Mouse (Mus musculus) CH12.LX (cell line): ENCODE data around the gene Zdhhc12. TPM values are rescaled to one million over a fixed set of nuclear protein-coding genes. Genes with fewer than 3 reads are reported as not detected.

Experiments used
- DNase-seq: peaks from one replicate; pipeline ENCODE4 v3.0.0-alpha.2; 2013; ENCODE audit errors: extremely low read depth
- H3K27ac ChIP-seq: 2 replicates; pipeline ENCODE4 v1.5.1; 2012; ENCODE audit warnings: low read depth, mild to moderate bottlenecking, control low read depth, moderate library complexity; ENCODE audit not compliant: insufficient read depth
- H3K27me3 ChIP-seq: replicated peaks from 2 replicates; pipeline ENCODE3; 2012; ENCODE audit warnings: inconsistent platforms
- H3K36me3 ChIP-seq, 2 experiments: replicated peaks in 1 of 2; 2 replicates each; pipeline versions ENCODE3 to v1.6.1; 2012; ENCODE audit warnings: inconsistent platforms in 1 of 2, low read length in 1 of 2, mild to moderate bottlenecking in 1 of 2, mixed read lengths in 1 of 2, moderate library complexity in 1 of 2; ENCODE audit not compliant: control insufficient read depth in 1 of 2, insufficient read depth in 1 of 2
- H3K4me1 ChIP-seq, 2 experiments: 2 replicates each; pipeline ENCODE4 v1.6.1; 2012; ENCODE audit warnings: inconsistent platforms in 1 of 2, moderate library complexity in 1 of 2; ENCODE audit not compliant: insufficient read depth in 2 of 2, control insufficient read depth in 1 of 2
- H3K4me2 ChIP-seq: 2 replicates; pipeline ENCODE4 v1.6.1; 2012; ENCODE audit warnings: low read depth, mild to moderate bottlenecking, control low read depth; ENCODE audit not compliant: poor library complexity, insufficient read depth, severe bottlenecking
- H3K4me3 ChIP-seq, 3 experiments: fragments of 150-350 bp in 1 of 3; sonication (generic) in 1 of 3; replicated peaks in 1 of 3; 2 replicates each; pipeline versions ENCODE3 to v1.5.1; 2011 to 2012; ENCODE audit warnings: low read depth in 2 of 3, low read length in 2 of 3, mild to moderate bottlenecking in 2 of 3, moderate library complexity in 2 of 3, control low read depth in 1 of 3, improper control_type of control experiment in 1 of 3, inconsistent platforms in 1 of 3, mixed read lengths in 1 of 3; ENCODE audit not compliant: poor library complexity in 1 of 3
- H3K79me2 ChIP-seq: replicated peaks from 2 replicates; pipeline ENCODE4 v1.6.1; 2012; ENCODE audit warnings: mild to moderate bottlenecking, moderate library complexity; ENCODE audit not compliant: control insufficient read depth, poor library complexity, insufficient read depth, severe bottlenecking; ENCODE audit errors: extremely low read depth
- H3K9ac ChIP-seq: 2 replicates; pipeline ENCODE4 v1.6.1; 2012; ENCODE audit warnings: low read depth, mild to moderate bottlenecking, control low read depth, moderate library complexity; ENCODE audit not compliant: insufficient read depth
- H3K9me3 ChIP-seq: replicated peaks from 2 replicates; pipeline ENCODE3; 2012; ENCODE audit warnings: low read length, inconsistent platforms, mixed read lengths
- CHD2 ChIP-seq: IDR thresholded peaks from 2 replicates; pipeline ENCODE4 v1.6.1; 2011; ENCODE audit warnings: low read length, improper control_type of control experiment
- CTCF ChIP-seq, 2 experiments: IDR thresholded peaks in 1 of 2; conservative IDR thresholded peaks in 1 of 2; 2 replicates each; pipeline ENCODE4 v1.5.1; 2011 to 2012; ENCODE audit warnings: low read depth in 2 of 2, low read length in 2 of 2, improper control_type of control experiment in 1 of 2, inconsistent platforms in 1 of 2, mild to moderate bottlenecking in 1 of 2, moderate library complexity in 1 of 2
- E2F4 ChIP-seq: IDR thresholded peaks from 2 replicates; pipeline ENCODE4 v1.6.1; 2011; ENCODE audit warnings: low read depth, low read length, improper control_type of control experiment; ENCODE audit not compliant: insufficient replicate concordance
- ETS1 ChIP-seq: conservative IDR thresholded peaks from 2 replicates; pipeline ENCODE4 v1.6.1; 2012; ENCODE audit warnings: low read depth, mild to moderate bottlenecking, inconsistent platforms, low read length, improper control_type of control experiment, moderate library complexity
- HCFC1 ChIP-seq: IDR thresholded peaks from 2 replicates; pipeline ENCODE4 v1.6.1; 2012; ENCODE audit warnings: low read depth, mild to moderate bottlenecking, inconsistent platforms, low read length, improper control_type of control experiment
- JUND ChIP-seq: conservative IDR thresholded peaks from 2 replicates; pipeline ENCODE4 v1.6.1; 2011; ENCODE audit warnings: low read depth, low read length, improper control_type of control experiment
- KAT2A ChIP-seq: IDR thresholded peaks from 2 replicates; pipeline ENCODE4 v1.6.1; 2012; ENCODE audit warnings: low read length, improper control_type of control experiment, inconsistent platforms; ENCODE audit not compliant: insufficient replicate concordance
- MAFK ChIP-seq: IDR thresholded peaks from 2 replicates; pipeline ENCODE4 v1.6.1; 2011; ENCODE audit warnings: low read length, improper control_type of control experiment; ENCODE audit not compliant: insufficient replicate concordance
- MAZ ChIP-seq: IDR thresholded peaks from 2 replicates; pipeline ENCODE4 v1.6.1; 2012; ENCODE audit warnings: low read depth, mild to moderate bottlenecking, inconsistent platforms, low read length, improper control_type of control experiment, moderate library complexity
- MXI1 ChIP-seq: IDR thresholded peaks from 2 replicates; pipeline ENCODE4 v1.6.1; 2011; ENCODE audit warnings: mild to moderate bottlenecking, low read depth, low read length, improper control_type of control experiment
- NELFE ChIP-seq: IDR thresholded peaks from 2 replicates; pipeline ENCODE4 v1.6.1; 2011; ENCODE audit warnings: low read depth, low read length, improper control_type of control experiment
- NRF1 ChIP-seq: IDR thresholded peaks from 2 replicates; pipeline ENCODE4 v1.6.1; 2014; ENCODE audit warnings: low read depth, mild to moderate bottlenecking, inconsistent platforms, low read length, improper control_type of control experiment, moderate library complexity
- POLR2A ChIP-seq: IDR thresholded peaks from 2 replicates; pipeline ENCODE4 v1.6.1; 2011; ENCODE audit warnings: low read depth, mild to moderate bottlenecking, improper control_type of control experiment, low read length
- POLR2AphosphoS2 ChIP-seq: IDR thresholded peaks from 2 replicates; pipeline ENCODE4 v1.6.1; 2011; ENCODE audit warnings: low read depth, low read length, improper control_type of control experiment
- RAD21 ChIP-seq: IDR thresholded peaks from 2 replicates; pipeline ENCODE4 v1.6.1; 2011; ENCODE audit warnings: low read depth, mild to moderate bottlenecking, low read length, improper control_type of control experiment, moderate library complexity
- SIN3A ChIP-seq: IDR thresholded peaks from 2 replicates; pipeline ENCODE4 v1.6.1; 2012; ENCODE audit warnings: low read length, improper control_type of control experiment, inconsistent platforms
- UBTF ChIP-seq: IDR thresholded peaks from 2 replicates; pipeline ENCODE4 v1.6.1; 2012; ENCODE audit warnings: low read depth, mild to moderate bottlenecking, inconsistent platforms, low read length, improper control_type of control experiment, moderate library complexity
- USF1 ChIP-seq: IDR thresholded peaks from 2 replicates; pipeline ENCODE4 v1.6.1; 2014; ENCODE audit warnings: low read depth, mild to moderate bottlenecking, inconsistent platforms, low read length, improper control_type of control experiment
- USF2 ChIP-seq: conservative IDR thresholded peaks from 2 replicates; pipeline ENCODE4 v1.6.1; 2011; ENCODE audit warnings: low read depth, low read length, improper control_type of control experiment
- dilution Hi-C: fragments of 300-500 bp; cut with MboI; formaldehyde crosslinking; loops from 2 replicates; pipeline ENCODE4 v1.14.3; 2020; ENCODE audit warnings: low sequenced_read_pairs; ENCODE audit not compliant: extremely low pct_unique_long_range_greater_than_20kb, extremely low pct_ligation_motif_present
- in situ Hi-C: fragments of 300-500 bp; cut with MboI; formaldehyde crosslinking; loops from 3 replicates; pipeline ENCODE4 v1.14.3; 2019; ENCODE audit warnings: low sequenced_read_pairs, low pct_ligation_motif_present, low pct_unique_long_range_greater_than_20kb, mixed read lengths
- polyA plus RNA-seq: library from polyadenylated mRNA; unstranded; fragments of >175 nt; gene quantifications from 2 replicates; pipeline ENCODE4 v1.2.1, GENCODE M21; 2012; ENCODE audit warnings: low read depth; ENCODE audit not compliant: insufficient read length
- total RNA-seq, 2 experiments: library from RNA; depleted of rRNA; stranded (reverse); fragments of 300-350 nt in 1 of 2; fragments of >200 nt in 1 of 2; gene quantifications; 2 replicates each; pipeline ENCODE4 v1.2.3; 2012 to 2014

The Zdhhc12 gene
- total and polyA plus RNA-seq, 3 experiments, result 15.6 to 42.8 (median 36.5) TPM

DNA sequence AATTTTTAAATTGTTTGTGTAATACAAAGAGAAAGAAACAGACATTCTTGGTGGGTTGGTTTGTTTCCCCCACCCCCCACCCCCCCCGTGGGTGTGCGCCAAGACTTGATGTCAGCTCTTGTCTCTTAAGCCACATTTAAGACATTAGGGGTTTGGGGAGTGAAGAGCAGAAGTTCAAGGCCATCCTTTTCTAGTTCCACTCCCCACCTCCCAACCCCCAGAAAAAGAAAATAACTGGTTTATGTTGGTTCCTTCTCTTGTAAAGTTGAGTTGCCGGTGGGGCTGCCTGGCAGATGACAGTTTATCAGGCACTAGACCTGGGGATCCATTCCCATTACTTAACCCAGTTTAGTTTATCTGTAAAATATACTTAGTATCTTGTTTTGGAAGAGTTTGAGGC is 29.1 kb downstream of the Zdhhc12 start:
- no peaks in the 10 kb centered on the region for H3K9me3 ChIP-seq
- in situ Hi-C loops, result no loop called here
- peaks cover 8 to 19% of the 10 kb centered on the region in 2 experiments for H3K36me3 ChIP-seq
- H3K79me2 ChIP-seq, result peaks cover 66% of the 10 kb centered on the region
- peaks cover 6 to 20% of the 10 kb centered on the region in 2 experiments; a peak in 3 of 4 replicates for H3K4me1 ChIP-seq
- dilution Hi-C loops, result no loop called here
- H3K4me2 ChIP-seq, result peak overlapping the region; percentile 88
- no peaks in the 10 kb centered on the region for H3K27me3 ChIP-seq
- peak overlapping the region; percentile 68 for H3K9ac ChIP-seq
- no peak for DNase-seq
- H3K4me3 ChIP-seq, result peak overlapping the region; percentile 40 to 91 (median 79)
- no peak overlapping the region for H3K27ac ChIP-seq
- TF ChIP-seq MXI1, result peak; percentile 40; the same call in 1 of the 2 replicates
- no peak for TF ChIP-seq JUND

DNA sequence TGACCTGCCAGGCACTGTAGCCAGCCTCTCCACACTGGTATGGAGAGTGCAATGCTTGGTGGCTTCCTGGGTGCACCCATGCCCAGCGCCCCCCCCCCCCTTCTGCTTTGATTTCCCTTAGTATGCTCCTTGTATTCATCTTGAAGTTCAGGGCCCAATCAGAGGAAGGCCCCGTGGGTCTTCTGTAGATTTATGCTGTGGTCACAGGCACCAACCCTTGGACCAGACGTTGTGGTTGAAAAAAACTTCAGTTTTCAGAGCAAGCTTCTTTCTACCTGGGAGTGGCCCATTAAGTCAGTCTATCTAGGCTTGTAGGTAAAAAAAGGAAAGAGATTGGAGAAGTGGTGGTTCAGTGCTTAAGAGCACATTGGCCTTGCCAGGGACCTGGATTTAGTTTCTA is 29.7 kb downstream of the Zdhhc12 start:
- no peak for TF ChIP-seq JUND
- no peak for TF ChIP-seq MAZ
- no peak for TF ChIP-seq CHD2
- no peak for TF ChIP-seq POLR2AphosphoS2
- TF ChIP-seq NELFE, result no peak
- TF ChIP-seq MXI1, result no peak
- no peak for TF ChIP-seq NRF1
- TF ChIP-seq MAFK, result no peak
- no peak for TF ChIP-seq USF1
- TF ChIP-seq E2F4, result no peak
- no peak for TF ChIP-seq RAD21
- TF ChIP-seq HCFC1, result no peak
- TF ChIP-seq CTCF (conservative IDR thresholded peaks at IDR 0.05 in 1 of 2, IDR thresholded peaks at IDR 0.05 in 1 of 2; ENCODE audit: low read depth in 2 of 2, low read length in 2 of 2), result no peak
- no peak for TF ChIP-seq KAT2A
- no peak for TF ChIP-seq USF2
- TF ChIP-seq POLR2A, result no peak
- no peak for TF ChIP-seq SIN3A
- TF ChIP-seq UBTF, result no peak
- TF ChIP-seq ETS1, result no peak
- in situ Hi-C loops (no loop called here), dilution Hi-C loops (no loop called here)
- Histone ChIP-seq H3K4me2 (peak overlapping the region; percentile 88), H3K9me3 (no peaks in the 10 kb centered on the region), H3K79me2 (peaks cover 61% of the 10 kb centered on the region), H3K27ac (peak overlapping the region; percentile 53; the same call in 1 of the 2 replicates), H3K9ac (peak overlapping the region; percentile 68), H3K4me1 (peaks cover 6 to 15% of the 10 kb centered on the region in 2 experiments; a peak in 3 of 4 replicates), H3K36me3 (peaks cover 3 to 14% of the 10 kb centered on the region in 2 experiments), H3K4me3 (peak overlapping the region; percentile 79 to 91 (median 79)), H3K27me3 (no peaks in the 10 kb centered on the region)
- no peak for DNase-seq
